Mouse (Mus musculus) intestine, embryonic 14.5 days (tissue): ENCODE data around the gene Zfp750. TPM values are rescaled to one million over a fixed set of nuclear protein-coding genes. Genes with fewer than 3 reads are reported as not detected.

Experiments used
- ATAC-seq: fragments of 200-750 bp; cut with Nextera tagmentation; replicated peaks from 2 replicates; pipeline ENCODE4 v1.8.0; 2017; ENCODE audit warnings: low read depth, moderate number of reproducible peaks, moderate TSS enrichment, moderate library complexity; ENCODE audit not compliant: low FRiP score, low TSS enrichment
- DNase-seq: peaks from one replicate; pipeline ENCODE4 v3.0.0-alpha.2; 2018; ENCODE audit warnings: low spot score
- H3K27ac ChIP-seq: fragments of 300-500 bp; sonication (generic); 2 replicates; pipeline ENCODE4 v1.5.1; 2014; ENCODE audit warnings: low read depth, mild to moderate bottlenecking, control low read depth
- H3K27me3 ChIP-seq: fragments of 300-500 bp; sonication (generic); replicated peaks from 2 replicates; pipeline ENCODE4 v1.6.1; 2014; ENCODE audit warnings: low read length, control low read depth; ENCODE audit not compliant: control insufficient read depth, insufficient read depth
- H3K36me3 ChIP-seq: fragments of 300-500 bp; sonication (generic); 2 replicates; pipeline ENCODE4 v1.6.1; 2014; ENCODE audit warnings: low read length, control low read depth; ENCODE audit not compliant: control insufficient read depth, insufficient read depth
- H3K4me1 ChIP-seq: fragments of 300-500 bp; sonication (generic); replicated peaks from 2 replicates; pipeline ENCODE4 v1.6.1; 2014; ENCODE audit warnings: low read length, control low read depth, mixed read lengths; ENCODE audit not compliant: control insufficient read depth, insufficient read depth
- H3K4me2 ChIP-seq: fragments of 300-500 bp; sonication (generic); 2 replicates; pipeline ENCODE4 v1.6.1; 2014; ENCODE audit warnings: low read length
- H3K4me3 ChIP-seq: fragments of 300-500 bp; sonication (generic); 2 replicates; pipeline ENCODE4 v1.5.1; 2014; ENCODE audit warnings: low read depth, low read length, control low read depth, mixed read lengths
- H3K9ac ChIP-seq: fragments of 300-500 bp; sonication (generic); 2 replicates; pipeline ENCODE4 v1.6.1; 2014; ENCODE audit warnings: mild to moderate bottlenecking, low read length
- H3K9me3 ChIP-seq: fragments of 300-500 bp; sonication (generic); 2 replicates; pipeline ENCODE4 v1.6.1; 2016; ENCODE audit warnings: low read length, control low read depth; ENCODE audit not compliant: control insufficient read depth
- WGBS: fragments of 180-500 bp; shearing (Covaris S2); extraction: QIAGEN DNeasy Blood & Tissue Kit; methylation state at CpG from one replicate; pipeline ENCODE4 v1.1.7; 2014; 5-methylcytosine and 5-hydroxymethylcytosine counted together
- polyA plus RNA-seq: library from polyadenylated mRNA; unstranded; fragments of >200 nt; fragmentation: Nextera tagmentation; extraction: Ambion mirVana; gene quantifications from 2 replicates; pipeline ENCODE4 v1.2.1, GENCODE M21; 2014

The Zfp750 gene
- polyA plus RNA-seq, 1 experiment from 2014 or later = 0.38 TPM

GRCm38 (mm10) chr11:121544755-121545397, 25.7 kb upstream of the Zfp750 start:
- no peaks in the 10 kb centered on the region for H3K9me3 ChIP-seq
- peaks cover 24% of the 10 kb centered on the region for H3K4me1 ChIP-seq
- DNase-seq (no peak), ATAC-seq (no peak)
- WGBS = 42% methylated on average over 7 of the region's 7 CpGs
- H3K27ac ChIP-seq = peak overlapping the region; percentile 47; the same call in 1 of the 2 replicates
- no peak overlapping the region for H3K9ac ChIP-seq
- H3K4me2 ChIP-seq = no peak overlapping the region
- H3K4me3 ChIP-seq = no peak overlapping the region
- peaks cover 12% of the 10 kb centered on the region for H3K36me3 ChIP-seq
- H3K27me3 ChIP-seq = no peaks in the 10 kb centered on the region

- Histone ChIP-seq H3K4me1 (peaks cover 16% of the 10 kb centered on the region), H3K27ac (peak overlapping the region; percentile 69), H3K4me3 (no peak overlapping the region), H3K27me3 (no peaks in the 10 kb centered on the region), H3K36me3 (peaks cover 12% of the 10 kb centered on the region), H3K4me2 (no peak overlapping the region), H3K9me3 (no peaks in the 10 kb centered on the region), H3K9ac (no peak overlapping the region)
- ATAC-seq (peak; percentile 81), DNase-seq (no peak)
- 72% methylated on average over 9 of the region's 9 CpGs for WGBS
These were observed 24.8 kb upstream of the Zfp750 start for GRCm38 (mm10) chr11:121543922-121544321.

DNA sequence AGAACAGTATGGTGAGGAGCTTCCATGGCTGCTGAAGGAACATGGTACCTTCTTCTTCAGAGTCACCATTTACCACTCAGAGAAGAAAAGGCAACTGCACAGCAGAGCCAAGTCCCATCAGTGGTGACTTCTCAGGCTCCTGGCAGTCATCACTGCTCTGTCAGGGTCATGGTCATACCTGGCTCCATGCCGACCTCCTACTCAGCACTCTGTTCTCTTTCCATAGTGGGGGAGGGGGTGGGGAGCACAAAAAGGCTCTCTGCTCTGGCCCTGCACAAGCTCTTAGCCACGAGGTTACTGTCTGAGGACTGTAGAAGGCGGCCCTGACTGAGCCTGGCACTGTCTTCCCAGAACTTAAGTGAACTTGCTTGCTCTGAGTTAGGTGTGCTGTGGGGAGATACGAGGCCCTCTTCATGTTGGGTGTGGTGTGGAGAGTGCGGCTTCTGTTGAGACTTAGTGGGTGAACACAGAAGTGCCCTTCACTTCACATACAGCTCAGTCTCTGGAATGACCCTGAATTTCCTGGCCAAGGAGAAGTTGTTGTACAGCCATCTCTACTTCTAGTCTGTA, 24.2 kb upstream of the Zfp750 start:
- 0 out of 2 replicates have a peak, but pooled peaks have one; percentile 29 for ATAC-seq
- H3K27me3 ChIP-seq = no peaks in the 10 kb centered on the region
- H3K4me2 ChIP-seq = no peak overlapping the region
- H3K9ac ChIP-seq = no peak overlapping the region
- 81% methylated on average over 5 of the region's 5 CpGs for WGBS
- H3K4me1 ChIP-seq = peaks cover 14% of the 10 kb centered on the region; the same call in 1 of the 2 replicates
- no peaks in the 10 kb centered on the region for H3K9me3 ChIP-seq
- H3K36me3 ChIP-seq = peaks cover 12% of the 10 kb centered on the region
- H3K4me3 ChIP-seq = no peak overlapping the region
- H3K27ac ChIP-seq = peak overlapping the region; percentile 69
- DNase-seq = no peak

GRCm38 (mm10) chr11:121542471-121542870, 23.3 kb upstream of the Zfp750 start:
- Histone ChIP-seq H3K4me1 (peaks cover 14% of the 10 kb centered on the region; the same call in 1 of the 2 replicates), H3K4me2 (no peak overlapping the region), H3K27ac (no peak overlapping the region), H3K4me3 (no peak overlapping the region), H3K27me3 (no peaks in the 10 kb centered on the region), H3K9me3 (no peaks in the 10 kb centered on the region), H3K36me3 (peaks cover 12% of the 10 kb centered on the region), H3K9ac (no peak overlapping the region)
- 76% methylated on average over 4 of the region's 4 CpGs for WGBS
- no peak for ATAC-seq
- DNase-seq = no peak

DNA sequence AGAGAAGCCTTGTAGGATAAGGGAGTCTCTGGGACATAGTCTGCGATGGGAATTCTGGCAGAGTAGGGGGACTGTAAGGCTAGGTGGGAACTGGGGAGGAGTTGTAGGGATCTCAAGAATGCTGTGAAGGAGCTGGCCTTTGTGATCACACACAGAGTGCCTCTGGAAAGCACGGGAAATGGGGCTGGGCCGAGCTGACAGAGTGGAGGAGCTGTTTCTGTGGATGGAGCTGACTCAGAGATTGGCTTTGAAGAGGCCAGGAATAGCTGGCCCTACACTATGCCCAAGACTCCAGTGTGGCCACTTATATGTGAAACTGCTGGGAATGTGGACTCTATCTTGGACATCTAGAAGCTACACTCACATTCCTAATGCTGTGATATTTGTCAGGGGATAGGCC, 17.4 kb upstream of the Zfp750 start:
- no peak overlapping the region for H3K9ac ChIP-seq

DNA sequence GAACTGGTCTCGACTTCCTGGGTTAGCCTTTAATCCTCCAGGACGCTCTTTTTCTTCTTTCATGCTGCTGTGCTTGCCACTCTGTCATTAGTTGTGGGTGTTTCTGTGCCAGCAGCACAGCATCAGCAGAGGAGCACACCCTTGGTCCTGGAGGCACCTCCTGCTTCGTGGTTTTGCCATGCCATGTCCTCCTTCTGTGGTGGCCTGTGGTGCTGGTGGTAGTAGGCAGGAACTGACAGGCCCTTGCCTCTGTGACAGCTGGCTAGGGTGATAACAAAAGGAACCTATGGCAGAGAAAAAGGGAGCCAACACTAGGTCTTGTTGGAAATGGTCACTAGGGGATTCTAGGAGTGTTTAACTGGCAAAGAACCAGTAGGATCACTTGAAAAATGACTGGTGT, 10.6 kb upstream of the Zfp750 start:
- 90% methylated on average over 3 of the region's 3 CpGs for WGBS
- Histone ChIP-seq H3K4me1 (peaks cover 5% of the 10 kb centered on the region; the same call in 1 of the 2 replicates), H3K4me2 (no peak overlapping the region), H3K27me3 (no peaks in the 10 kb centered on the region), H3K4me3 (no peak overlapping the region), H3K9me3 (no peaks in the 10 kb centered on the region), H3K27ac (no peak overlapping the region), H3K9ac (no peak overlapping the region), H3K36me3 (no peaks in the 10 kb centered on the region)
- ATAC-seq (no peak), DNase-seq (no peak)

More for the DNA sequence above, 17.4 kb upstream of the Zfp750 start:
- H3K36me3 ChIP-seq = 0 out of 2 replicates have a peak, but pooled peaks cover under 1% of the 10 kb centered on the region
- ATAC-seq (no peak), DNase-seq (no peak)
- H3K9me3 ChIP-seq = no peaks in the 10 kb centered on the region
- H3K4me1 ChIP-seq = peaks cover 5% of the 10 kb centered on the region; the same call in 1 of the 2 replicates
- H3K4me2 ChIP-seq = no peak overlapping the region
- no peaks in the 10 kb centered on the region for H3K27me3 ChIP-seq
- no peak overlapping the region for H3K27ac ChIP-seq
- WGBS = 40% methylated on average over 3 of the region's 3 CpGs
- no peak overlapping the region for H3K4me3 ChIP-seq

DNA sequence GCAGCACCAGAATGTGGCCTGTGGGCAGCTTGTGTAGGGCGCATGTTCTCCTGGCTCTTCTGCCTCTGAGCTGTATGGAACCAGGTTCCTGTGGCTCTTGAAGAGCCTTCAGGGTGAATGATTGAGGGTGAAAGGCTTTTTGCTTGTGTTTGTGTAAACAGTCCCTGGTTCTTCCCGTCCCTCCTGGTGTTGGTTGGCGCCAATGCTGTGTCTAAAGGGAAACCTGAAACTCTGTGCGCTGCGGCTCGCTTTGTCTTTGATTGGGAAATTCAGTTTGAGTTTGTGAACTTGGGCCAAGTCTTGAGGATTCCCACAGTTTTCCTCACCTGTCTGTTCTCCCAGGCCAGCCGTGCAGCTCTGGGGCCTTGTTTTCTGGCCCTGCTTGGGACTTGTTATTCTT, 5.1 kb upstream of the Zfp750 start:
- no peaks in the 10 kb centered on the region for H3K4me1 ChIP-seq
- DNase-seq (no peak), ATAC-seq (no peak)
- no peak overlapping the region for H3K4me2 ChIP-seq
- no peak overlapping the region for H3K4me3 ChIP-seq
- no peaks in the 10 kb centered on the region for H3K9me3 ChIP-seq
- no peak overlapping the region for H3K27ac ChIP-seq
- H3K36me3 ChIP-seq = no peaks in the 10 kb centered on the region
- no peak overlapping the region for H3K9ac ChIP-seq
- 79% methylated on average over 7 of the region's 7 CpGs for WGBS
- H3K27me3 ChIP-seq = no peaks in the 10 kb centered on the region

DNA sequence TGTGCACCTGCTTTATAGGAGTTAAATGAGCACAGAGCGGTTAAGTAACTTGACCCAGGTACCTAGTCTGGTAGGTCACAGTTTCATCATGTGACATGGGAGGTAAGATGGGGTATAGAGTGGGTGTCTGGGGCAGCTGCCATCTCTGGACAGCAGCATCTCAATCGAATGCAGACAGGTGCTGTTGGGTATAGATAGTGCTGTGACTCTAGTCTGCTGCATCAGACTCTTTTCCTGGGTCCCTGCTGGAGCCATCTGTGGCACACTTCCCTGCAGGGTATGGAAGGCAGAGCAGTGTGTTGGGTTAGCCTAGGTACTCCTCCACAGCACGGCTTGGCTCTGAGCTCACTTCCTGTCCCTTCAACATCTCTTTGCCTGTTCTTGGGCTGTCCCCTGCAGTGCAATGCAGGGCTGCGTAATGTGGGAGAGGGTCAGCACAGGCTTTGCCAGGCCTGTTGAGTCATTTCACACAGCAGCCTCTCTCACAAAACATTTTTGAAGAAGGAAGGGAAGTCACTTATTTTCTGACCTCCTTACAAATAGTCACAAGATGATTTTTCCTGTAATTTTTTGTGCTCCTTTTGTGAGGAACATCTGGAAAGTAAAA, 3.1 kb upstream of the Zfp750 start:
- no peaks in the 10 kb centered on the region for H3K27me3 ChIP-seq
- H3K4me3 ChIP-seq = no peak overlapping the region
- H3K36me3 ChIP-seq = no peaks in the 10 kb centered on the region
- WGBS = 80% methylated on average over 4 of the region's 4 CpGs
- no peak for ATAC-seq
- no peak for DNase-seq
- peaks cover 4% of the 10 kb centered on the region for H3K4me1 ChIP-seq
- no peak overlapping the region for H3K27ac ChIP-seq
- H3K9me3 ChIP-seq = no peaks in the 10 kb centered on the region
- H3K4me2 ChIP-seq = no peak overlapping the region
- no peak overlapping the region for H3K9ac ChIP-seq
